Mouse (Mus musculus) erythroblast, embryonic 14.5 days (primary cell): ENCODE data around the gene Spaca3. TPM values are rescaled to one million over a fixed set of nuclear protein-coding genes. Genes with fewer than 3 reads are reported as not detected.

ENCODE experiments used
- H3K27me3 ChIP-seq: 2 replicates; pipeline ENCODE4 v1.6.1; 2012; ENCODE audit warnings: inconsistent platforms; ENCODE audit not compliant: control insufficient read depth
- H3K36me3 ChIP-seq: 2 replicates; pipeline ENCODE4 v1.6.1; 2012; ENCODE audit warnings: mild to moderate bottlenecking, inconsistent platforms; ENCODE audit not compliant: control insufficient read depth
- H3K4me1 ChIP-seq: 2 replicates; pipeline ENCODE4 v1.6.1; 2012; ENCODE audit warnings: inconsistent platforms; ENCODE audit not compliant: control insufficient read depth
- H3K4me3 ChIP-seq: replicated peaks from 2 replicates; pipeline ENCODE3; 2012; ENCODE audit warnings: moderate library complexity, mild to moderate bottlenecking, inconsistent platforms
- H3K9me3 ChIP-seq: 2 replicates; pipeline ENCODE4 v1.6.1; 2012; ENCODE audit warnings: low read length, inconsistent platforms, mixed read lengths; ENCODE audit not compliant: control insufficient read depth
- GATA1 ChIP-seq: IDR thresholded peaks from 2 replicates; pipeline ENCODE4 v1.6.1; 2012; ENCODE audit warnings: low read length, inconsistent platforms, mixed read lengths
- TAL1 ChIP-seq: IDR thresholded peaks from 3 replicates; pipeline ENCODE4 v1.6.1; 2012; ENCODE audit warnings: low read length, inconsistent platforms, mixed read lengths
- polyA plus RNA-seq: library from polyadenylated mRNA; stranded (reverse); fragments of >175 nt; gene quantifications from 2 replicates; pipeline ENCODE4 v1.2.3, GENCODE M21; 2012

Spaca3 gene
- polyA plus RNA-seq, 1 experiment, result not detected

DNA sequence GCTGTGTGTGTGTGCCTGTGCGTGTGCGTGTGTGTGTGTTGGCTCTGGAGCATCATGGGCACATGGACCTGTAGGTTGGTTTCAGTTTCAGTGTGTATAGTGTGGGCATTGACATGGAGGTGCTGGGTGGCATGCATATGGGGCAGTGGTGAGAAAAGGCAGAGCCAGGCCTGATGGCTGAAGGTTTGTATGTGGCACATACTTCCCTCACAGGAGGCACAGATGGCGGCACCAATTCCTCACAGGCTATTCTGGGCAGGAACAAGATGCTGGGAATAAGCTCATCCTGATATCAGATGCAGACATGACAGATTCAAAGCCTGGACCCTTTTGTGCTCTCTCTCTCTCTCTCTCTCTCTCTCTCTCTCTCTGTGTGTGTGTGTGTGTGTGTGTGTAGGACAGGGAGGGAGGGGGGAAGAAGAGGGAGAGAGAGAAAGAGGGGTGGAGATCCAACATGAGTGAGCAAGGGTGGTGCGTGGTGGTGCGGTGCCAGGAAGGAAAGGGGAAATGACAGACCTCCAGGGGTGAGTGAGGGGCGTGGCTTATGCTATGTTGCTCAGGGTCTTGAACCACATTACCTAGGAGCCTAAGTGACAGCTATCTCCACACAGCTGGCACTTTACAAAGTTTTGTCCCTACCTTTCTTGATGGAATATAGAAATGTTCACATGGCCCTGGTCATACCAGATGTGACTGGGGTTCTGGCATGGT, 26.5 kb downstream of the Spaca3 start:
- H3K27me3 ChIP-seq, result peaks cover 5% of the 10 kb centered on the region
- no peaks in the 10 kb centered on the region for H3K36me3 ChIP-seq
- TF ChIP-seq GATA1 (no peak), TAL1 (no peak)
- no peak overlapping the region for H3K4me3 ChIP-seq
- H3K4me1 ChIP-seq, result no peaks in the 10 kb centered on the region
- no peaks in the 10 kb centered on the region for H3K9me3 ChIP-seq

DNA sequence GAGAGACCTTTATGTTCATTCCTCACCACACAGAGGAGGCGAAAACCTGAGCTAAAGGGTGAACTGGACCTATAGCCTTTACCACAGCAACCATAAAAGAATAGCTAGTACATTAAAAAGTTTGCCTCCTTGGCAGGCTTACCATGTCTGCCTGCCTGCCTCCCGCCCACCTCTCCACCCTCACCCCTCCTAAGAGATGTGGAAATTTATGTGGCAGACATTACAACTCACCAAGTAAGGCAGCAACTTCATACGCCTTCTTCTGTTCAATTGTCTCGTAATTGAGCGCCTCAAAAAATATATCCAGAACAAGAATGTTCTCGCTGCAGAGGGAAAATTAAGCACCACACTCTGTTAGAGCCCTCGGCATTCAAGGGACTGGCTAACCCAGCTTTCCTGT, 28.2 kb downstream of the Spaca3 start:
- Histone ChIP-seq H3K4me1 (no peaks in the 10 kb centered on the region), H3K27me3 (peaks cover 18% of the 10 kb centered on the region), H3K4me3 (no peak overlapping the region), H3K36me3 (no peaks in the 10 kb centered on the region), H3K9me3 (no peaks in the 10 kb centered on the region)
- TF ChIP-seq TAL1, result no peak
- no peak for TF ChIP-seq GATA1

DNA sequence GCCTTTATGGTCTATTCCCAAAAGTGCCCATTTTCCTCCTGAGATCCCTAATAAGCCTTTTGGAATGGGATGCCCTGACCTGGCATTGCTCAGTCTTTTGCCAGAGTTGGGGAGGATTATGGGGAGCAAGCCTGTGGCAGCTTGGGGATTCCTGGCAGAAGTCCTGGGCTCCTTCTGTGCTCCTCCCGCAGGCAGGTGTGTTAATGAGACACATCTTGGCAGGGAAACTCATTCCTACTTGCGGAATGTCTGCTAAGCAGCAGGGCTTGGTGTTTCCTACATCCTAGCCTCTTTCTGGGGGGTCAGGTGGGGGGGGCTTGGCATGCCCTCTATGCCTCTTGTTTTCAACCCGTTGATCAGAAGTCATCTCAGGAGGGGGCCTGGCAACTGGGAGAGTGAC, 28.9 kb downstream of the Spaca3 start:
- TF ChIP-seq TAL1 (no peak), GATA1 (no peak)
- Histone ChIP-seq H3K4me1 (no peaks in the 10 kb centered on the region), H3K27me3 (peaks cover 19% of the 10 kb centered on the region), H3K36me3 (no peaks in the 10 kb centered on the region), H3K9me3 (no peaks in the 10 kb centered on the region), H3K4me3 (no peak overlapping the region)

DNA sequence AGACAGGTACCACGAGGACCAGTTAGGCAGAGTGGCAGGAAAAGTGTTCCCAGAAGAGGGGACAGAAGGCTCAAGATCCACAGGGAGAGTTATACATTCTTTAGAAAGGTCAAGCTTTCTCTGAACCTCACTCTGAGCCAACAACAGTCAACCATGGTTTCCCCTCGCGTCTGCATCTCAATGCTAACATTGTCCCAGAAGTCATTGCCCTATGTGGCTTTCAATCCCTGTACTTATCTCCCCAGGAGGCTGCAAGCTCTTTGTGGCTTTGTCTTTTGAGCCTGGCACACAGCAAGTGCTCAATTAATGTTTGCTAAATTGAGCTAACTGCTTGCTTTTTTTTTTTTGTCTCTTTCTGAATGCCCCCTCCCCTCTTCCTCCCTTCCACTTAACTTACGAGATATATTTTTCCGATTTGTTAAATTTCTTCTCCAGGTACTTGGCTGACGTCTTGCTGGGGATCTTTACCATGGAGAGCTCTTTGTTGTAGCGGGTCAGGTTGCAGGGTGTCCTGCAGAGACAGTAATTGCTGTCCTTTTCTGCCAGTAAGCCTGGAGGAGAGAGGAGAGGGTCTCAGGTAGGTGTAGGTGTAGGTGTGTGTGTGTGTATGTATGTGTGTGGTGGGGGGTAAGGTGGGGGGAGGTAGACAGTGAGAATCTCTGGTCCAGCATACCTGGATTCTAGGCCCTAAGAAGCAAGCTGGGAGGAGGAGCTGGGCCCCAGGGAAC, 31.3 kb downstream of the Spaca3 start:
- TF ChIP-seq TAL1 (no peak), GATA1 (no peak)
- peaks cover 21% of the 10 kb centered on the region for H3K27me3 ChIP-seq
- H3K9me3 ChIP-seq, result no peaks in the 10 kb centered on the region
- no peaks in the 10 kb centered on the region for H3K4me1 ChIP-seq
- H3K36me3 ChIP-seq, result no peaks in the 10 kb centered on the region
- H3K4me3 ChIP-seq, result no peak overlapping the region

DNA sequence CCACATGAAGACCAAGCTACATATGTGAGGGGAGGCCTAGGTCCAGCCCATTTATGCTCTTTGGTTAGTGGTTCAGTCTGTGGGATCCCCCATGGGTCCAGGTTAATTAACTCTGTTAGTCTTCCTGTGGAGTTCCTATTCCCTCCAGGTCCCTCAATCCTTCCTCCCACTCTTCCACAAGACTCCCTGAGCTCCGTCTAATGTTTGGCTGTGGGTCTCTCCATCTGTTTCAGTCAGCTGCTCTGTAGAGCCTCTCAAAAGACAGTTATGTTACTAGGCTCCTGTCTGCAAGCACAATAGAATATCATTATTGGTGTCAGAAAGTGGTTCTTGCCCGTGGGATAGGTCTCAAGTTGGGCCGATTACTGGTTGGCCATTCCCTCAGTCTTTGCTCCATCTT, 37.7 kb downstream of the Spaca3 start:
- H3K27me3 ChIP-seq, result peaks cover 6% of the 10 kb centered on the region
- H3K9me3 ChIP-seq, result no peaks in the 10 kb centered on the region
- no peaks in the 10 kb centered on the region for H3K4me1 ChIP-seq
- no peak for TF ChIP-seq GATA1
- TF ChIP-seq TAL1, result no peak
- no peaks in the 10 kb centered on the region for H3K36me3 ChIP-seq
- H3K4me3 ChIP-seq, result no peak overlapping the region

DNA sequence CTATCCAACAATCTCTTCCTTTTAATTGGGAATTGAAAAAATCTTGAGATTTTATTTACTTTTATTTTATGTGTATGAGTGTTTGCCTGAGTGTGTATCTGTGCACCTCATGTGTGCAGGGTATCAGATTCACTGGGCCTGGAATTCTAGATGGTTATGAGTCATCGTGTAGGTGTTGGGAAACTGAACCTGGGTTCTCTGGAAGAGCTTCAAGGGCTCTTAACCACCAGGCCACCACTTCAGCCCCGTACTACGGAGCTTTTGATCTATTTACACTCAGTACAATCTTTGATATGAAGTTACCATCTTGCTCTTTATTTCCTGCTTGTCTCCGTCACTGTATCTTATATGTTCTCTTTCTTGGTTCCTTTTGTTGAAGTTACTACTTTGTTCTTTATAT, 42.4 kb downstream of the Spaca3 start:
- TF ChIP-seq GATA1 (no peak), TAL1 (no peak)
- no peaks in the 10 kb centered on the region for H3K9me3 ChIP-seq
- H3K4me3 ChIP-seq, result no peak overlapping the region

DNA sequence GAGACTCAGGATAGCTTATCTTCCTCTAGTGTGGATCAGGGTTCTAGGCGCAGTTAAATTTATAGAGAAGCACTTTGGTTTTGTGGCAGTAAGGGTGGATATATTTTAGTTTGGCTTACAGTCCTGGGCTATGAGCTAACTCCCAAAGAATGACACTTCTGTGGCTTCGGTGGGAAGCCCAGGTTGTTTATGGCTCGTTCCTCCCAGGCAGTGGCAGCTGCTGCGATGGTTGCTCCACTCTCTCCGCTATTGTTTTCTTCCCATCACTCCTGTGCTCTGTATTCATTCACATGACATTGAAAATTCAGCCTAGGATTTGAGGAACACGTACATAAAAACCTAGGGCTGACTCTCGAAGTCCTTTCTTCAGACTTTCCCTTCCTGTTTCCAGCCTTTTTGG, 44.5 kb downstream of the Spaca3 start:
- no peaks in the 10 kb centered on the region for H3K9me3 ChIP-seq
- peaks cover 7% of the 10 kb centered on the region for H3K4me1 ChIP-seq
- H3K4me3 ChIP-seq, result no peak overlapping the region
- TF ChIP-seq GATA1 (no peak), TAL1 (no peak)
- H3K27me3 ChIP-seq, result no peaks in the 10 kb centered on the region
- no peaks in the 10 kb centered on the region for H3K36me3 ChIP-seq

More for the DNA sequence above, 42.4 kb downstream of the Spaca3 start:
- peaks cover 7% of the 10 kb centered on the region for H3K4me1 ChIP-seq
- no peaks in the 10 kb centered on the region for H3K27me3 ChIP-seq
- H3K36me3 ChIP-seq, result no peaks in the 10 kb centered on the region

DNA sequence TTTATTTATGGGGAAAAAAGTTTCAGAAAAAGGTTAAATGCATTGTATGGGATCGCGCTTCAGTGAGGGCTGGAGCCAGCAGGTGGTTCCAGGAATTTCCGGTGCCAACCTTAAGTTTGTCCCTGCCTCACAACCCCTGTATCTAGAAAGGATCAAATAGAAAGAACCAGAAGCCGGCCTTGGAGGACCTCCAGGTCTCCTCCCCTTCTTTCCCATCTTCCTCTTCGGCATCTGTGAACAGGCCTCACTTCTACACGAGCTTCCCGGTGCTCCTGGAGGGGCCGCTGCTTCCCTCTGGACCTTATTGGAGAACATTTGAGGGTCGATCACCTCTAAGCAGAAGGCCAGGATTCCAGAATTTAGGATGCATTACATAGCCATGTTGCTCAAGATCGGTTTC, 45.3 kb downstream of the Spaca3 start:
- H3K4me3 ChIP-seq, result no peak overlapping the region
- no peaks in the 10 kb centered on the region for H3K27me3 ChIP-seq
- H3K9me3 ChIP-seq, result no peaks in the 10 kb centered on the region

DNA sequence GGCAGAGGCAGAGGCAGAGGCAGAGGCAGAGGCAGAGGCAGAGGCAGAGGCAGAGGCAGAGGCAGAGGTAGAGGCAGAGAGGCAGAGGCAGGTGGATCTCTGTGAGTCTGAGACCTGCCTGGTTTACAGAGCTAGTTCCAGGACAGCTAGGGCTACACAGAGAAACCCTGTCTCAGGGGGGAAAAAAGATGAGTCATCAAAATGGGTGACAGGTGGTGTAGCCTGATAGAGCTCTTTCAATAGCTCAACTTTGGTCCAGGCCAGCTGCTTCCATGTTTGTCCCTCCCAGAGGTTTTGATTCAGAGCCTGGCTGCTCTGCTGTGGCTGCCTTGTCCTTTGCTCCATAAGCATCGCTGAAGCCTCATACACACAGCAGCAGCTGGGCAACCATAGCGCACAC, 46.4 kb downstream of the Spaca3 start:
- no peak for TF ChIP-seq GATA1
- no peak for TF ChIP-seq TAL1
- Histone ChIP-seq H3K27me3 (no peaks in the 10 kb centered on the region), H3K9me3 (no peaks in the 10 kb centered on the region), H3K4me1 (peaks cover 7% of the 10 kb centered on the region), H3K36me3 (no peaks in the 10 kb centered on the region), H3K4me3 (no peak overlapping the region)

More for the DNA sequence above, 45.3 kb downstream of the Spaca3 start:
- TF ChIP-seq TAL1 (no peak), GATA1 (no peak)
- no peaks in the 10 kb centered on the region for H3K36me3 ChIP-seq
- H3K4me1 ChIP-seq, result peaks cover 7% of the 10 kb centered on the region
